Mouse (Mus musculus) gonadal fat pad, adult 2 months (tissue): Measurements from ENCODE around the gene Runx1. TPM values are rescaled to one million over a fixed set of nuclear protein-coding genes. Genes with fewer than 3 reads are reported as not detected.

Experiments used
- DNase-seq: peaks from one replicate; pipeline ENCODE4 v3.0.0-alpha.2; 2012; ENCODE audit warnings: low read depth
- polyA plus RNA-seq: library from polyadenylated mRNA; depleted of rRNA; stranded (reverse); fragments of >200 nt; gene quantifications from 2 replicates; pipeline ENCODE4 v1.2.3, GENCODE M21; 2012

Gene Runx1
- polyA plus RNA-seq, 1 experiment, result 9.4 TPM

- no peak for DNase-seq
These were observed 78.9 kb downstream of the Runx1 start for GRCm38 (mm10) chr16:92747062-92747461.

GRCm38 (mm10) chr16:92745239-92745638 is 80.7 kb downstream of the Runx1 start:
- DNase-seq, result no peak

GRCm38 (mm10) chr16:92744172-92744777 is 81.7 kb downstream of the Runx1 start:
- DNase-seq, result peak; percentile 36

GRCm38 (mm10) chr16:92743755-92744154 is 82.2 kb downstream of the Runx1 start:
- DNase-seq, result no peak

GRCm38 (mm10) chr16:92741342-92741741 is 84.6 kb downstream of the Runx1 start:
- no peak for DNase-seq

- no peak for DNase-seq
These were observed 85.4 kb downstream of the Runx1 start for GRCm38 (mm10) chr16:92740541-92740940.

GRCm38 (mm10) chr16:92739997-92740396 is 86.0 kb downstream of the Runx1 start:
- DNase-seq, result no peak

GRCm38 (mm10) chr16:92739071-92739793 is 86.7 kb downstream of the Runx1 start:
- no peak for DNase-seq

GRCm38 (mm10) chr16:92738476-92739010 is 87.4 kb downstream of the Runx1 start:
- DNase-seq, result no peak

GRCm38 (mm10) chr16:92726870-92727269 is 99.1 kb downstream of the Runx1 start:
- DNase-seq, result no peak

- DNase-seq, result no peak
These were observed 101.4 kb downstream of the Runx1 start for GRCm38 (mm10) chr16:92724526-92724925.

- DNase-seq, result no peak
These were observed 105.3 kb downstream of the Runx1 start for GRCm38 (mm10) chr16:92720678-92721077.

- no peak for DNase-seq
These were observed 106.2 kb downstream of the Runx1 start for GRCm38 (mm10) chr16:92719725-92720124.

- no peak for DNase-seq
These were observed 110.1 kb downstream of the Runx1 start for GRCm38 (mm10) chr16:92715599-92716483.

- no peak for DNase-seq
These were observed 115.8 kb downstream of the Runx1 start for GRCm38 (mm10) chr16:92710161-92710560.

- DNase-seq, result no peak
These were observed 117.2 kb downstream of the Runx1 start for GRCm38 (mm10) chr16:92708718-92709117.

GRCm38 (mm10) chr16:92707712-92708111 is 118.2 kb downstream of the Runx1 start:
- DNase-seq, result no peak

- DNase-seq, result no peak
These were observed 118.8 kb downstream of the Runx1 start for GRCm38 (mm10) chr16:92707146-92707545.

GRCm38 (mm10) chr16:92705564-92706458 is 120.1 kb downstream of the Runx1 start:
- no peak for DNase-seq

- DNase-seq, result no peak
These were observed 122.1 kb downstream of the Runx1 start for GRCm38 (mm10) chr16:92703850-92704249.
